Mouse (Mus musculus): ENCODE data around the gene Gm20441. TPM values are rescaled to one million over a fixed set of nuclear protein-coding genes. Genes with fewer than 3 reads are reported as not detected.
A peak's percentile ranks its signal among the peaks of the same experiment; 100 is the strongest.

Gene Gm20441
- total RNA-seq (2021), result not detected
- long read RNA-seq, experiment 1, partial matches to known transcripts, result 1 of 1 reads
- long read RNA-seq, experiment 1, other reads (novel, unspliced or antisense), result 0 of 1 reads
- long read RNA-seq, experiment 2, result 0 reads

GRCm38 (mm10) chr10:75780769-75781578 lies at the start of gene Gm20441, which contains the start of gene Gstt3:
Gm20441 (minus strand) TSS chr10:75780954.
Gstt3 (minus strand) TSS chr10:75781414.
- peak; percentile 82 for DNase-seq

GRCm38 (mm10) chr10:75830275-75830670 lies 49.5 kb upstream of the Gm20441 start:
- no peak for DNase-seq

GRCm38 (mm10) chr10:75829529-75830274 lies 48.9 kb upstream of the Gm20441 start:
- no peak for DNase-seq

GRCm38 (mm10) chr10:75828500-75828931 lies 47.8 kb upstream of the Gm20441 start:
- DNase-seq, result peak; percentile 78

- peak; percentile 84 for DNase-seq
These were observed 47.1 kb upstream of the Gm20441 start for GRCm38 (mm10) chr10:75827668-75828360.

GRCm38 (mm10) chr10:75824530-75824929 lies 43.8 kb upstream of the Gm20441 start:
- no peak for DNase-seq

- no peak for DNase-seq
These were observed 43.0 kb upstream of the Gm20441 start for GRCm38 (mm10) chr10:75823782-75824181.

GRCm38 (mm10) chr10:75822443-75822842 lies 41.7 kb upstream of the Gm20441 start, which contains the start of gene Gstt4:
Gstt4 (minus strand) TSS chr10:75822543.
- DNase-seq, result no peak

GRCm38 (mm10) chr10:75819882-75820281 lies 39.1 kb upstream of the Gm20441 start:
- DNase-seq, result no peak

- no peak for DNase-seq
These were observed 37.9 kb upstream of the Gm20441 start for GRCm38 (mm10) chr10:75818641-75819040.

- no peak for DNase-seq
These were observed 23.5 kb upstream of the Gm20441 start for GRCm38 (mm10) chr10:75804217-75804616.

- DNase-seq, result peak; percentile 80
These were observed 17.5 kb upstream of the Gm20441 start, which contains the start of gene Gstt1 for GRCm38 (mm10) chr10:75798176-75798696. Gstt1 (minus strand) TSS chr10:75798584.

- peak; percentile 69 for DNase-seq
These were observed 16.9 kb upstream of the Gm20441 start for GRCm38 (mm10) chr10:75797619-75798175.

- no peak for DNase-seq
These were observed 16.2 kb upstream of the Gm20441 start for GRCm38 (mm10) chr10:75796731-75797516.

GRCm38 (mm10) chr10:75794880-75795279 lies 14.1 kb upstream of the Gm20441 start:
- DNase-seq, result peak; percentile 45

GRCm38 (mm10) chr10:75790773-75791172 lies 10.0 kb upstream of the Gm20441 start:
- no peak for DNase-seq

- no peak for DNase-seq
These were observed 9.1 kb upstream of the Gm20441 start for GRCm38 (mm10) chr10:75789841-75790240.

GRCm38 (mm10) chr10:75789081-75789735 lies 8.5 kb upstream of the Gm20441 start:
- no peak for DNase-seq

- no peak for DNase-seq
These were observed 7.5 kb upstream of the Gm20441 start for GRCm38 (mm10) chr10:75788277-75788676.

- no peak for DNase-seq
These were observed 4.7 kb upstream of the Gm20441 start for GRCm38 (mm10) chr10:75785442-75785841.

Measured in adrenal gland, postnatal 10 days (tissue).